Mouse (Mus musculus) lung, postnatal 14 days (tissue): Measurements from ENCODE around the gene Habp4.

Experiments
- DNase-seq: peaks from one replicate; pipeline ENCODE4 v3.0.0; 2021

Gene Habp4

DNA sequence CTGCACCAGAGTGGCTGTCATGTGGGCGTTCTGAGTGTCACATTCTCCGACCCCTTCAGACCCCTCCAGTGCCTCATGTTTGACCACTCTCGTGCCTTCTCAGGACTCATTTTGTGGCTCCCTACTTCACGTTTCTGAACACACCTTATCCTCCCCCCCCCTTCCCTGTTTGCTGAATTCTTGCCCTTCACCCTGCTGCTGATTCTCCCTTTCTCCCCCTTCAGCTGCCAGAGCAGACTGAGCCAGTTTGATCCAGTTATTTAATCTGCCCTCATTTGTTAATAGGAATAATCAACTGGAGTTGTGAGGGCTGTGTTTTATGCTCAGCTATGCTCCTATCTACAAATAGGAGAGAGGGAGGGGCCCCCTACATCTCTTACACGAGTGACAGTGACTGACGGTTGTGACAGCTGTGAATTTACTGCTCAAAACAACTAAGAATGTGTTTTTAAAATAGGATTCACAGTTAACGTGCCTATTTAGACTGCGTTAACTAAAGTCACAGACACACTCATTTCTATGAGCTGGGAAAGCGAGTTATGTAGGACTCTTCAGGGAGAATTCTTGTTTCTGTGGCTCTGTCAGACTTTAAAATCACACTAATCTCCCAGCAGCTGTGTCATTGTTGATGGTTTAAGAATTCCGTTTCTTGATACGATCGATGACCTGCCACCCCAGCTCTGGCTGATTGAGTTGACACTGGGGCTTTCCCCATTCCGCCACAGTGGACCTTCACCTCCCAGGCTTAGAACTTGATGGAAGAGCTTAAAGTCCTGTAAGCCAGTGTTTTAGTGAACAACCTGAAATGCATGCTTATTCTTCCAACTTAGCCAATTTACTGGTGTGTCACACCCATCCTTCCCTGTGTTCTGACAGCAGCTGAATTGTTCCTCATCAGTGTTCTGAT is 17.4 kb downstream of the Habp4 start:
- DNase-seq, result no peak

GRCm38 (mm10) chr13:64180300-64180699 is 18.7 kb downstream of the Habp4 start:
- DNase-seq, result no peak

DNA sequence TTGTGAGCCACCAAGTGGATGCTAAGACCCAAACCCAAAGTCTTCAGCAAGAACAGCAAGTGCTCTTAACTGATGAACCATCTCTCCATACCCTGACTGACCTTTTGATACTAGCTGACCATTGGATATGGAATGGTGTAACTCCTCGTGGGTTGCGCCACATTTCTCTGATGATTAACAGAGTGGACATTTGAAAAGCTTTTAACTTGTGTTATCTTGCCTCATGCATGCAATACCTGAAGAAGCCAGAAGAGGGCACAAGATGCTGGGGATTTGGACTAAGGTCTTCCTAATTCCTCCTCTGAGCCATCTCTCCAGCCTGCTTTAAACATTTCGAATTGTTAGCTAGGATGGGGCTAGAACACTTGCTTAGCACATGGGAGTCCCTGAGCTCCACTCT is 19.3 kb downstream of the Habp4 start:
- DNase-seq, result peak; percentile 81

DNA sequence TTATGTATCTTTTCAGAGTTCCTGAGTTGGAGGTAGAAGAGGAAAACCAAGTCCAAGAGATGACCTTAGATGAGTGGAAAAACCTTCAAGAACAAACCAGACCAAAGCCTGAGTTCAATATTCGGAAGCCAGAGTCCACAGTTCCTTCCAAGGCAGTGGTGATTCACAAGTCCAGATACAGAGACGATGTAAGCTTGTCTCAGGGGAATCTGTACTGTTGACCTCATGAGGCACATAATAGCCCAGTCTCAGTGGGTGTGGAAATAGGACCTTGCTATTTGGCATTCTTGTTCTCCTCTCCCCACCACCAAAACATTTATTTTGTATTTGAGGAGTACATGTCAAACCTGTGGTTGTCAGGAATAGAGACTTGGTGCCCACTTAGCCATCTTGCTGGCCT is 20.5 kb downstream of the Habp4 start:
- no peak for DNase-seq

GRCm38 (mm10) chr13:64183583-64183982 is 22.0 kb downstream of the Habp4 start:
- no peak for DNase-seq

DNA sequence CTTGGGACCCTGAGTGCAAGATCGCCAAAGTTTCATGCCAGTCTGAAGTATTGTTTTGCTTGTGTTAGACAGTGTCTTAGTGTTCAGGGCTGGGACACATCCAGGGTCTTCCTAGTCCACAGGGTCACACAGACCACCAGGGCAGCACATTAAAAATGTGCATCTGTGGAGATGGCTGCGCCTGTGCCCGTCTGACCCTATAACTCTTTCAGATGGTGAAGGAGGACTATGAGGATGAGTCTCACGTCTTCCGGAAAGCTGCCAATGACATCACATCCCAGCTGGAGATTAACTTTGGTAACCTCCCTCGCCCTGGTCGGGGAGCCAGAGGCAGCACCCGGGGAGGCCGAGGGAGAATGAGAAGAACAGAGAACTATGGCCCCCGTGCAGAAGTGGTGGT is 22.7 kb downstream of the Habp4 start:
- no peak for DNase-seq

DNA sequence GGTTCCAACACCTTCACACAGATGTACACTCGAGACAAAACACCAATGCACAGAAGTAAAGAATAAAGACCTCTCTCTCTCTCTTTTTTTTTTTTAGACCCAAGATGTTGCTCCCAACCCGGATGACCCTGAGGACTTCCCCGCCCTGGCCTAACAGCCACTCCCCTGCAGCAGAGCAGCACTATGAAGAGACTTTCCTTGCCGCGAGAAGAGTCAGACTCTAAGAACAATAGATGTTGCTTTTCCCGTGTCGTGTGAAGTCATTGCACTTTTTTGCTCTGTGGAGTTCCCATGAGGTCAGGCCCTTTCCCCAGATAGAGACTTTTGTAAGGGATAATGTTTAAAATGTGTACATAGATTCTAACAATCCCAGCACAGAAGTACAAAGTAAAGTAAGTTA is 23.6 kb downstream of the Habp4 start:
- no peak for DNase-seq

DNA sequence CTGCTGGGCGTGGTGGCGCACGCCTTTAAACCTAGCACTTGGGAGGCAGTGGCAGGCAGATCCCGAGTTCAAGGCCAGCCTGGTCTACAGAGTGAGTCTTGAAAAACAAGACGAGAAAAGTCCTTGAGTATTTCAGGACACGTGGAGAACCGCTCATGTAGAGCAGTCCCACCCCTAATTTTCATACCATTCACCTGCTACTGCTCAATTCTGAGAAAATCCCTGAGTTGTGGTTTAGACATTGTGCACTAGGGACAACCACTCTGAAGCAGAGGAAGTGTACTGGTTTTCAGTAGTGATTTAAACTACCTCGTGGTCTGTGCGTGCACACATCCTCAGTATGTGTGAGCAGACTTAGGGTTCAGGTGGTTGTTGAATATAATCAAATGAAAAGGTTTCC is 24.0 kb downstream of the Habp4 start:
- DNase-seq, result no peak

- DNase-seq, result no peak
Measured at GRCm38 (mm10) chr13:64186516-64186915, 24.9 kb downstream of the Habp4 start.

GRCm38 (mm10) chr13:64187065-64187464 is 25.4 kb downstream of the Habp4 start:
- DNase-seq, result no peak

GRCm38 (mm10) chr13:64197899-64198298 is 36.3 kb downstream of the Habp4 start:
- no peak for DNase-seq

DNA sequence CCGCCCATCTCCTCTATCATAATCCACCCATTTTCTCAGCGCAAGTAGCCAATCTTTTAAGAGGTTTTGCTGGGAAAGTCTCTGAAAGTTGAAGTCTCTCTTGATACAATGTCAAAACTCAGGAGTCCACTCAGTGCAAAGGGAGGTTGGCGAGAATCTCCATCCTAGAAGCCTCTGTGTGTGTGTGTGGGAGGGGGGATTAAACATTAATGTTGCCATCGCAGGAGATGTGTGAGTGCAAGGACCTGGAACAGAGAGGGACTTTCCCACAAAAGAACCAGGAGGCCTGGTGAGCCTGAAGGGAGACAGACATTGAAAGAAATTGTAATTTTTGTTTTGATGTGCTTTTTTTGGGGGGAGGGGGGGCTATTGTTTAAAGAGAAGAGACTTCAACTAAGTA is 36.7 kb downstream of the Habp4 start:
- no peak for DNase-seq

DNA sequence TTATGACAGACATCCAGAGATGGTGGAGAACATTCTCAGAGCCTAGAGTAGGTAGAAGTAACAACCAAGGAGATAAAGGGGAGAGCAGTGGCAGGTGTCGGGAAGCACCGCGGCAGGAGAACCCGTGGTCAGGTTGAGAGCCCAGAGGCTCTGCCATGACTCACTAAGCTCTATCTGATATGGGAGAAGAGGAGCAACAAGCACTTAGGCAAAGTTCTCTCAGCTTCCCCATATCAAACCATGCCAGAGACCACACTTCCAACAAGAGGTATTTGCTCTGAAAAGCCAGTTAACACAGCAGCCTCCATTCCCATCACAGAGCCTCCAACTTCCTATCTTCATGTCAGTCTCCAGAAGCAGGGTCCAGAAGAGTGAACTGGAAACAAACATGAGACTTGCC is 39.3 kb downstream of the Habp4 start:
- DNase-seq, result no peak

DNA sequence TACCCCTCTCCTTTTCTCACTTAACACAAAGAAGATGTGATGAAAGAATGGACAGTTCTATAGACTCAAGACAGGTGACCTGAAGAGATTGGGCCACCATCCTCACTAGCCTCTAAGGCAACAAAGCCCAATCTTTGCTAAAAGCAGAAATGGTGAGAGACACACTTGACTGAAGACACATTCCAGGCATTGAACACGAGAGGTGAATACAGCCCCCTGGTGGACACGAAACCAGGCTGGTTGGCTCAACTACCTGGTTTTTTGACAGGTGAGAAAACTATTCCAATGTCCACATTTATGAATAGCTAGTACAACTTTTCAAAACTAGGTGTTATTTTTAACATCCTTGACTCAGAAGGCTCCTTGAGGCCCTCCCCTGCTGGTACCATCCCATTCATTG is 43.1 kb downstream of the Habp4 start:
- peak; percentile 54 for DNase-seq

GRCm38 (mm10) chr13:64205186-64205585 is 43.6 kb downstream of the Habp4 start:
- DNase-seq, result peak; percentile 25

DNA sequence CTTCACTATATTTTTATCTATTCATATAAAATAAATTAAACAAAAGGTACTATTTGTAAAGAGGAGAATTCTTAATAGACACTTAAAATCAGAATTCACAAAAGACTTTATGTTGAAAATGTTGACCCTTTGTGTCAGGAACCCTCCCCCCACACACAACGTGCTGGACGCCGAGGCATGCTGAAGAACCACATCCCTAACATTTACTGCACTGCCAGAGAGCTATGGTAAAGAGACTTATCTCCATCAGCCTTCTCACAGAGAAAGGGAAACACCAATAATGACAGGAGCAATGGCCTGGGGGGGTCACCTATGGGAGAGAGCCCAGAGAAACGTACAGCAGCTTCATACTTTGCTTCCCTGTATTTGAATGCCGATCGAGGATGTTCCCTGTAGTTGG is 46.5 kb downstream of the Habp4 start:
- DNase-seq, result no peak

DNA sequence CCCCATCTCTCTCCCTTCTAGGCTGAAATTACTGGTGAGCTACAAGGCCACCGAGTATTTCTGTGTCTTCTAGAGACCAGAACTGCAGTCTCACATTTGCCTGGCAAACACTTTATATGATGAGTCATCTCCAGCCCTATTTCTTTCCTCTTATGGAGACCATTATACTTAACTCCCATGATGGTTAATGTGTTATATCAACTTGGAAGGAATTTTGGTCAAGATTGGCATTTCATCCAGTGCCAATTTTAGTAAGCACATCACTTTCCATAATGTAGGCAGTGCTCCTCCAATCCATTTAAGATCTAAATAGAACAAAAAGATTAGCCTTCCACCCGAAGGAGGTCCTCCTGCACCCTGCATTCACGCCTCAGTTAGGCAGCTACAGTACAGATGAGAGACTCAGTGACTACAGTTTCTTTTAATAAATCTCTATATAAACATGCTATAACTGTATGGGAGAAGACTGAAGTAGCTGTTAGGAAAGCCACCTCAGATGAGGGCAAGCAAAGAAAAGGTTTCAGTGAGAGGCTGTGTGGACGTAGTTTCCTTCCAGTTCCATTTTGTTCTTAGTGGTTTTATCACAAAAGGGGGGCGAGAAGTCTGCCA is 50.5 kb downstream of the Habp4 start:
- DNase-seq, result no peak

GRCm38 (mm10) chr13:64214891-64215290 is 53.3 kb downstream of the Habp4 start:
- DNase-seq, result no peak

DNA sequence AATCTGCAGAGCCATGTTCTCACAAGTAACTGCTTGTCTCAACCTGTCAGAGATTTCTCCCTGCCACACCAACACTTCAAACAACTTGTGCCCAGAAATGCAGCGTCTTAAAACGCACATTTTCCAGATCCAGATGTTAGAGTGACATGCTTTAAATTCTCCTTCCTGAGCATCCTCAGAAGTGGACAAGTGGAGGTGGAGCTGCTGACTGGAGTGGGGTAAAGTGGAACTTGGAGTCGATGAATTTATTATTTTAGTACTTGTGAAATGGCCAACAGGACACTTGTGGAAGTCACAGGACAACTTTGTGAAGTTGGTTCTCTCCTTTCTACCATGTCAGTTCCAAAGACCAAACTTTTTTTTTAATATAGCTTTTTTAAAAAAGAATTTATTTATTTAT is 64.1 kb downstream of the Habp4 start:
- no peak for DNase-seq

DNA sequence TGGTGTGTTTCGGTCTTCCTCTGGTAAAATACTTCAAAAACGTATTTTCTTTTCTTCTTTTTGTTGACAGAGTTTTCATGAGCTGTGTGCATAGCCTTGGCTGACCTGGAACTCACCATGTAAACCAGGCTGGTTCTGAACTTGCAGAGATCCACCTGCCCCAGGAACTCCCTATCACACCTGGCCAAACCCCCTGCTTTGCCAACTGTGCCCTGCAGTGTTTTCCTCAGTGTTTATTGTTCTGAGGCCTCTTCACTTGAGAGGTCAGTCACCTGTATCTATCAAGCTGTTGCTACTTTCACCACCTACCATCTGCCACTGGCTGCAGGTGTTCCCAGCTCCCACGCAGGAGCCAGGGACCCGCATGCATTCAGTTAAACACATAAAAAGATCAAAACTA is 65.1 kb downstream of the Habp4 start:
- no peak for DNase-seq

DNA sequence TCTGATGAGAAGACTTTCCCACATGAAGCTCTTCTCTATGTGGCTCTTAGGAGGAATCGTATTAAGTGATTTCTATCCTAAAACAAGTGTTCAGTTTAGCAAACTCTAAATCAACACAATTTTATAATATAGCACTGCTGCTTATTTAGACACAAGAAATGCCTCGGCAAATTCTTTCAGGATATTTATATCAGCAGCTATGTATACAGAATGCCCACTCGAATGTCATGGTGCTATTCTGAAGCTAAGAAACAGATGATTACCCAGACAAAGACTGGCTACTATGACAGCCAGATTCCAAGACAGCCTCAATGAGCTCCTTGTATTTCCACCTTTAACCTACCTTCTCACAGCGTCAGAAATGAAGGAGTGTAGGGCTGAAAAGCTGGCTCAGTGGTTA is 71.5 kb downstream of the Habp4 start:
- no peak for DNase-seq

DNA sequence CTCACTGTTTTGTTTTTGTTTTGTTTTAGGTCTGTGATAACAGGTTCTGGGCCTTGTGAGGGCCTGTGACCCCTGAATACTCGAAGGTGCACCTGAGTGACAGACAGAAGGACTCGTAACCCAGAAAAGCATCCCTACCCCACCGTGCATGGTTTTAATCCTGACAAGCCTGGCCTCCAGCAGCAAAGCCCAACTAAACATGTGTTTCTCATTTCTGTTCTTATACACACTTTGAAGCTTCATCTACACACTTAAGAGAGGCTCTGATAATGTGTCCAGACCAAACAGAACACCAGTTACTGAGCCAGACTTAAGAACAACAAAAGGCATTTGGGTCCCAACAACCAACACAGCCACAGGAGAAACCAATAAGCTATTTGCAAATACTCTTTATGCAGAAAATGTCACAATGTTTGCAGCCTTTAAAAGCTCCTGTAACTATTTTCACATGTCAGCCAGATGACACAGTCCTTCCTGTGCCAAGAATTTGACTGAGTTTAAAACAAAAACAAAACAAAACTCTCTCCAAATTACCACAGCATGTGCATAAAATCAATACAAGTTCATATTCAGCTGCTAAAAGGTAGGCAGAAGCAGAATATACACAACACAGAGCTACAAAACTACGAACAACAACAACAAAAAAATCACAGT is 73.6 kb downstream of the Habp4 start:
- DNase-seq, result no peak

DNA sequence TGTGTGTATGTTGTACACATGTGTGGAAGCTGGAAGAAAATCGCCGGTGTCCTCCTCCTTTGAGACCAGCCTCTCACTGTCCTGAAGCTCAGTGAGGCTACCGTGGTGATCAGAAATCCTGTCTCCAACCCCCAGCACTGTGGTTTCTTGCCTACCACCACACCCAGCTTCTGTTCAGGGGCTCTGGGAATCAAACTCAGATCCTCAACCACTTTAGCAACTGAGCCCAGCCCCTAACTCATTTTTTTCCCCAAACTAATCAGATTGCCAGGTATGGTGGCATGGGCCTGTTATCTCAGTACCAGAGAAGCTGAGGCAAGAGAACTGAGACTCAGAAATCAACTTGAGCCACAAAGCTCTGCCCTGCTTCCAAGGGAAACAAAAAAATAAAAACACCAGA is 74.2 kb downstream of the Habp4 start:
- no peak for DNase-seq
